Comparison of ENCODE assay signal across 24 mouse cellular contexts in the genomic region with DNA sequence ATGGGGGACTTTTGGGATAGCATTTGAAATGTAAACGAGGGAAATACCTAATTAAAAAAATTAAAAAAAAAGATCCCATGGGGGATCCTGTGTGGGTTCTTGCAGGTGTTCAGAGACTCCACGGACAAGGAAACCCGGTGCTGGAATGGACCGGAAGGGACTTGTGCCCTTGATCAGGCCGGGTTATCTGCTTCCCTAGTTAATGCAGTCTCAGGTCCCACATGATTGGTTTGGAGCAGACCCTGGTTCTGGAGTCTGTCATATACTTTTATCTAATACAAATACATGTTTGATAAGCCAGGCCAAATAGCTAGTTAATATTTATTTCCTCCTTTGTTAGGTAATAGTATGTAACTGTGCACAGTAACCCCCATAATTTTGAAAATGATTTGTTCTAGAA.
DNase-seq lines count a peak whose midpoint lies in the region; ATAC-seq and TF ChIP-seq lines count a peak whose summit lies in the region.
"Had no signal": no experiment of that assay in that cellular context is flagged by ENCODE, and none has a peak within 500 bp of the region (broad histone marks: within the 10 kb centered on the region; RNA-seq: fewer than 3 reads in every experiment).

No protein-coding gene starts in this region.

- TF ChIP-seq CTCF in intestine, postnatal 0 days (IDR thresholded peaks at IDR 0.05; ENCODE audit: low read depth), result no peak
- TF ChIP-seq CTCF in stomach, postnatal 0 days (IDR thresholded peaks at IDR 0.05; ENCODE audit: low read depth), result no peak

- 84% methylated on average over 5 of the region's 5 CpGs for WGBS in intestine, embryonic 14.5 days
- whole genome bisulfite sequencing in intestine, postnatal 0 days, result 59% methylated on average over 5 of the region's 5 CpGs
- WGBS in intestine, embryonic 15.5 days, result 79% methylated on average over 5 of the region's 5 CpGs
- WGBS in stomach, embryonic 15.5 days, result 77% methylated on average over 5 of the region's 5 CpGs
- 70% methylated on average over 5 of the region's 5 CpGs for WGBS in stomach, postnatal 0 days
- WGBS in hindbrain, embryonic 14.5 days, result 91% methylated on average over 5 of the region's 5 CpGs
- 88% methylated on average over 5 of the region's 5 CpGs for WGBS in hindbrain, embryonic 12.5 days

- H3K9me3 ChIP-seq in intestine, embryonic 14.5 days (ENCODE audit: control insufficient read depth, low read length), result no peaks in the 10 kb centered on the region
- no peaks in the 10 kb centered on the region for H3K9me3 ChIP-seq in intestine, postnatal 0 days (ENCODE audit: control insufficient read depth)
- no peaks in the 10 kb centered on the region for H3K9me3 ChIP-seq in intestine, embryonic 15.5 days
- no peaks in the 10 kb centered on the region for H3K9me3 ChIP-seq in stomach, embryonic 15.5 days
- H3K9me3 ChIP-seq in stomach, postnatal 0 days (ENCODE audit: control insufficient read depth, low read length), result no peaks in the 10 kb centered on the region
- H3K9me3 ChIP-seq in hindbrain, embryonic 14.5 days (ENCODE audit: control insufficient read depth, low read length), result no peaks in the 10 kb centered on the region
- no peaks in the 10 kb centered on the region for H3K9me3 ChIP-seq in hindbrain, embryonic 12.5 days (replicated peaks)
- H3K9me3 ChIP-seq: embryonic facial prominence, embryonic 10.5 days; embryonic facial prominence, embryonic 12.5 days; forebrain, embryonic 13.5 days; G1E had no signal

- ATAC-seq in intestine, embryonic 14.5 days (replicated peaks; ENCODE audit: low FRiP score, low TSS enrichment, low read depth), result peak; percentile 50; the same call in 1 of the 2 replicates
- ATAC-seq in intestine, postnatal 0 days, result no peak
- ATAC-seq in intestine, embryonic 15.5 days, result peak; percentile 71; the same call in 1 of the 2 replicates
- ATAC-seq in stomach, embryonic 15.5 days (ENCODE audit: insufficient read depth, low FRiP score, low read depth), result peak; percentile 39; the same call in 1 of the 2 replicates
- ATAC-seq in stomach, postnatal 0 days (ENCODE audit: low FRiP score, low TSS enrichment), result peak; percentile 26; the same call in 1 of the 2 replicates
- no peak for ATAC-seq in hindbrain, embryonic 14.5 days (ENCODE audit: low FRiP score)
- ATAC-seq in hindbrain, embryonic 12.5 days (ENCODE audit: low FRiP score), result no peak
- ATAC-seq: activated CD4-positive, CD25-positive, alpha-beta regulatory T cell, adult 4 months; CD4-positive, CD25-positive, alpha-beta regulatory T cell, adult 4 months; forebrain, embryonic 13.5 days; Patski had no signal

- no peak for DNase-seq in intestine, embryonic 14.5 days (ENCODE audit: low spot score)
- DNase-seq in stomach, postnatal 0 days (ENCODE audit: low spot score), result peak; percentile 13
- DNase-seq in hindbrain, embryonic 14.5 days (ENCODE audit: low spot score), result no peak
- DNase-seq: adrenal gland, adult 8-10 months; adrenal gland, postnatal 14 days; adrenal gland, postnatal 36 days; B cell, adult 2 months; cerebellum, adult 11-12 months; cerebellum, adult 2 months; cerebellum, adult 9-10 months; cerebellum, postnatal 10 days; cerebellum, postnatal 25 days had no signal

- H3K27me3 ChIP-seq in intestine, embryonic 14.5 days (replicated peaks; ENCODE audit: control insufficient read depth, insufficient read depth, low read length), result no peaks in the 10 kb centered on the region
- no peaks in the 10 kb centered on the region for H3K27me3 ChIP-seq in intestine, postnatal 0 days (replicated peaks; ENCODE audit: control insufficient read depth, insufficient read depth, low read length)
- no peaks in the 10 kb centered on the region for H3K27me3 ChIP-seq in intestine, embryonic 15.5 days (replicated peaks)
- H3K27me3 ChIP-seq in stomach, embryonic 15.5 days (replicated peaks), result no peaks in the 10 kb centered on the region
- no peaks in the 10 kb centered on the region for H3K27me3 ChIP-seq in stomach, postnatal 0 days (ENCODE audit: control insufficient read depth, insufficient read depth, low read length)
- H3K27me3 ChIP-seq in hindbrain, embryonic 14.5 days (ENCODE audit: control insufficient read depth, insufficient read depth, low read length), result no peaks in the 10 kb centered on the region
- no peaks in the 10 kb centered on the region for H3K27me3 ChIP-seq in hindbrain, embryonic 12.5 days
- H3K27me3 ChIP-seq: CH12.LX; embryonic facial prominence, embryonic 12.5 days; forebrain, embryonic 13.5 days; Patski had no signal

- TF ChIP-seq EP300 in stomach, postnatal 0 days (optimal IDR thresholded peaks at IDR 0.05), result no peak

- H3K4me2 ChIP-seq in intestine, embryonic 14.5 days (ENCODE audit: low read length), result no peak overlapping the region
- no peak overlapping the region for H3K4me2 ChIP-seq in intestine, postnatal 0 days (replicated peaks; ENCODE audit: low read depth)
- H3K4me2 ChIP-seq in intestine, embryonic 15.5 days (replicated peaks), result no peak overlapping the region
- H3K4me2 ChIP-seq in stomach, embryonic 15.5 days, result no peak overlapping the region
- no peak overlapping the region for H3K4me2 ChIP-seq in stomach, postnatal 0 days (replicated peaks; ENCODE audit: low read depth)
- no peak overlapping the region for H3K4me2 ChIP-seq in hindbrain, embryonic 14.5 days (replicated peaks)
- no peak overlapping the region for H3K4me2 ChIP-seq in hindbrain, embryonic 12.5 days (replicated peaks)
- H3K4me2 ChIP-seq: embryonic facial prominence, embryonic 12.5 days; forebrain, embryonic 13.5 days had no signal

- H3K9ac ChIP-seq in intestine, embryonic 14.5 days (ENCODE audit: low read length), result no peak overlapping the region
- no peak overlapping the region for H3K9ac ChIP-seq in intestine, postnatal 0 days (ENCODE audit: low read depth, low read length)
- no peak overlapping the region for H3K9ac ChIP-seq in intestine, embryonic 15.5 days
- H3K9ac ChIP-seq in stomach, embryonic 15.5 days, result no peak overlapping the region
- H3K9ac ChIP-seq in stomach, postnatal 0 days (ENCODE audit: low read length), result no peak overlapping the region
- H3K9ac ChIP-seq in hindbrain, embryonic 14.5 days, result no peak overlapping the region
- H3K9ac ChIP-seq in hindbrain, embryonic 12.5 days, result no peak overlapping the region
- H3K9ac ChIP-seq: embryonic facial prominence, embryonic 12.5 days; forebrain, embryonic 13.5 days had no signal

- H3K36me3 ChIP-seq in intestine, embryonic 14.5 days (ENCODE audit: control insufficient read depth, insufficient read depth, low read length), result no peaks in the 10 kb centered on the region
- H3K36me3 ChIP-seq in intestine, postnatal 0 days (ENCODE audit: control insufficient read depth, insufficient read depth), result no peaks in the 10 kb centered on the region
- no peaks in the 10 kb centered on the region for H3K36me3 ChIP-seq in intestine, embryonic 15.5 days
- H3K36me3 ChIP-seq in stomach, embryonic 15.5 days, result no peaks in the 10 kb centered on the region
- H3K36me3 ChIP-seq in stomach, postnatal 0 days (ENCODE audit: control insufficient read depth, insufficient read depth, low read length), result no peaks in the 10 kb centered on the region
- no peaks in the 10 kb centered on the region for H3K36me3 ChIP-seq in hindbrain, embryonic 14.5 days (replicated peaks; ENCODE audit: control insufficient read depth, insufficient read depth)
- no peaks in the 10 kb centered on the region for H3K36me3 ChIP-seq in hindbrain, embryonic 12.5 days
- H3K36me3 ChIP-seq: embryonic facial prominence, embryonic 10.5 days; embryonic facial prominence, embryonic 12.5 days; G1E had no signal

- H3K4me1 ChIP-seq in intestine, embryonic 14.5 days (replicated peaks; ENCODE audit: control insufficient read depth, insufficient read depth, low read length), result no peaks in the 10 kb centered on the region
- no peaks in the 10 kb centered on the region for H3K4me1 ChIP-seq in intestine, postnatal 0 days (replicated peaks; ENCODE audit: control insufficient read depth, insufficient read depth, low read length)
- H3K4me1 ChIP-seq in intestine, embryonic 15.5 days (replicated peaks), result no peaks in the 10 kb centered on the region
- no peaks in the 10 kb centered on the region for H3K4me1 ChIP-seq in stomach, embryonic 15.5 days
- no peaks in the 10 kb centered on the region for H3K4me1 ChIP-seq in stomach, postnatal 0 days (replicated peaks; ENCODE audit: control insufficient read depth, insufficient read depth)
- no peaks in the 10 kb centered on the region for H3K4me1 ChIP-seq in hindbrain, embryonic 14.5 days (replicated peaks; ENCODE audit: control insufficient read depth, insufficient read depth, low read length)
- H3K4me1 ChIP-seq in hindbrain, embryonic 12.5 days, result no peaks in the 10 kb centered on the region
- H3K4me1 ChIP-seq: embryonic facial prominence, embryonic 10.5 days; embryonic facial prominence, embryonic 12.5 days; forebrain, embryonic 13.5 days had no signal

- no peak overlapping the region for H3K27ac ChIP-seq in intestine, embryonic 14.5 days (ENCODE audit: low read depth)
- H3K27ac ChIP-seq in intestine, postnatal 0 days (ENCODE audit: low read depth, low read length), result no peak overlapping the region
- no peak overlapping the region for H3K27ac ChIP-seq in intestine, embryonic 15.5 days
- no peak overlapping the region for H3K27ac ChIP-seq in stomach, embryonic 15.5 days
- no peak overlapping the region for H3K27ac ChIP-seq in stomach, postnatal 0 days (replicated peaks)
- no peak overlapping the region for H3K27ac ChIP-seq in hindbrain, embryonic 14.5 days
- no peak overlapping the region for H3K27ac ChIP-seq in hindbrain, embryonic 12.5 days
- H3K27ac ChIP-seq: embryonic facial prominence, embryonic 10.5 days; embryonic facial prominence, embryonic 12.5 days; forebrain, embryonic 13.5 days had no signal

- H3K4me3 ChIP-seq in intestine, embryonic 14.5 days (ENCODE audit: low read depth, low read length), result no peak overlapping the region
- no peak overlapping the region for H3K4me3 ChIP-seq in intestine, postnatal 0 days (ENCODE audit: low read depth, low read length)
- no peak overlapping the region for H3K4me3 ChIP-seq in intestine, embryonic 15.5 days (replicated peaks)
- H3K4me3 ChIP-seq in stomach, embryonic 15.5 days (replicated peaks), result no peak overlapping the region
- no peak overlapping the region for H3K4me3 ChIP-seq in stomach, postnatal 0 days (ENCODE audit: low read depth, low read length)
- no peak overlapping the region for H3K4me3 ChIP-seq in hindbrain, embryonic 14.5 days (replicated peaks; ENCODE audit: low read length)
- H3K4me3 ChIP-seq in hindbrain, embryonic 12.5 days, result no peak overlapping the region
- H3K4me3 ChIP-seq: embryonic facial prominence, embryonic 10.5 days; embryonic facial prominence, embryonic 12.5 days; forebrain, embryonic 13.5 days had no signal

Comparison
In these comparisons a context has a peak if more than half of its experiments do, and no peak if none do; other contexts are left out.
1. ATAC-seq: peak in intestine, embryonic 14.5 days (single experiment), intestine, embryonic 15.5 days (single experiment), stomach, embryonic 15.5 days (single experiment) and stomach, postnatal 0 days (single experiment); none in intestine, postnatal 0 days (single experiment), hindbrain, embryonic 14.5 days (single experiment) and hindbrain, embryonic 12.5 days (single experiment).